Mouse (Mus musculus): ENCODE results near the gene Pphln1. TPM values are rescaled to one million over a fixed set of nuclear protein-coding genes. Genes with fewer than 3 reads are reported as not detected.

The Pphln1 gene
- polyA plus RNA-seq, 1 experiment from 2014 or later = 50.2 TPM

Other genes with a start within 250 kb of the Pphln1 start
- gene Gxylt1, start 123.2 kb upstream of the Pphln1 start, polyA plus RNA-seq (2014; fragmentation: Nextera tagmentation; extraction: Ambion mirVana) = 16.1 and 16.2 TPM in 2 replicates
- gene Yaf2, start 61.4 kb upstream of the Pphln1 start, polyA plus RNA-seq (2014; fragmentation: Nextera tagmentation; extraction: Ambion mirVana) = 58.8 and 62.3 TPM in 2 replicates
- 128 and 132 TPM in 2 replicates for gene Zcrb1, start within 50 bp of the Pphln1 start, polyA plus RNA-seq (2014; fragmentation: Nextera tagmentation; extraction: Ambion mirVana)
- 23.6 and 28.6 TPM in 2 replicates for gene Prickle1, start 197.5 kb downstream of the Pphln1 start, polyA plus RNA-seq (2014; fragmentation: Nextera tagmentation; extraction: Ambion mirVana)